Mouse (Mus musculus) retina, postnatal 1 day (tissue): ENCODE results near the gene Gm10188.

Experiments used
- DNase-seq: peaks from one replicate; pipeline ENCODE4 v3.0.0-alpha.2; 2012

Gene Gm10188

DNA sequence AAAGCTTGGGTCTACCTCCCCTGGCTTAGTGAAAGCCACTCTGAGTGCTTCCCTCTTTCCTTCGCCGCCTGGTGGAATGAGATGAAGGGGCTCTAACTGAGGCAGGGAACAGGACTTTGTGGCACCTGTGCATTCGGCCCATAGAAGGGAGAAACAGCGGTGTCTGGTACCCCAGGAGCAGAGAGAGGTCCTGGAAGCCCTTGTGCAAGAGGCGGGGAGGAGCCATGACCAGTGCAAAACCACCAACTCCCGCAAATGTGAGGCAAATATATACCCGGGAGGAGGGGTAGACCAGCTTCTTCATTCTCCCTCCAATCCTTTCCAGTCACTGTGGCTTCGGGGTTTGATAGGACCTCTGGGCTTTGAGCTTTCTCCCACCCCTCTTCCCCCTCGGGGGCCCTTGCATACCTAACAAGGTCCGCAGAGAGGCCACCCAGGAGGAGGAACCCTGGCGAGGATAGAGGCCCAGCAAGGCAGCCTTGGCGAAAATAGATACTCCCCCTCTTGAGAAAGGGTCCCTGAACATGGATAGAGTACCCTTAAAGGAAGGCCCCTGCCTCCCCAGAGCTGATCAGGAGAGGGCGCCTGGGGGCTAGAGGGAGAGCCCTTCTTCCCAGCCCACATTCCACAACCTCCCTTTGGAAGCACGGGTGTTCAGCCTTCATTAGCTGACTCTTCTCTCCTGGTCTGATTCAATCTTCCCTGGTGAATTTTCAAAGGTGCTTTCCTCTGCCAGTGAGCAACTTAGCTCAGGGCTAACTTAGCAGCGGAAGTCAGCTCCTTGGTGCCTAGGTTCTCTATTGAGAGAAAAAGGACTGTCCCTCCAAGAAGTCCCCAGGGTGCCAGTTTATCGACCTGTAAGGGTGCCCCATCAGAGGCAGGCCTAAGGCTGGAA is 37.5 kb downstream of the Gm10188 start:
- DNase-seq, result peak; percentile 65

DNA sequence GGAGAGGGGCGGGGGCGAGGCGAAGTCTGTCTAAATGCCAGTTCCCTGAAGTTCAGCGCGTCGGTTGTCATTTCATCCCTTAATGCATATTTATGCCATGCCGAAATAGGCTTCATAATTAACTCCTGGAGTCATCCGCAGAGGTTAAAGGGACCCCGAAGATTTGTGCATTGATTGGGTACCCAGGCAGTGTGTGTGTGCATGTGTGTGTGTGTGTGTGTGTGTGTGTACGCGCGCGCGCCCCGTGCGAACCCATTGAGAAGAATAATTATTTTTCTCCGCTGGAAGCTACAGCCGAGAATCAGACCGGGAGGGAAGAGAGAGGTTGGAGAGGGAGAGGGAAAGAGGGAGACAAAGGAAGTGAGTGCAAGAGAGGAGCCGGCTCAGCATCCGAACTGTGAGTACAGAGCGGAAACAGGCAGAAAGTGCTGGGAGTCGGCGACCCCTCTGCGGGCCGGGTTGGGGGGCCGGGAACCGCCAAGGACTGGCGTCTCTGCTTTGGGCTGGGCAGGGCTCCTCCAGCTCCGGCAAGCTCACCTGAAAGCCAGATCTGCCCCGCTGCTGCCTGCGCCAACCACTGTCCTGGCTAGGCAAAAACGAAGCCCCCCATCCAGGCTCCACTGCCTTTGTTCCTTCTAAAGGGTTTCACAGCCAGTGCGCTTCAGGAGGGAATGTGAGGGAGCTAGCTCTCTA is 38.3 kb downstream of the Gm10188 start, which contains the start of the genes Lemd1 and AC124108.1:
TSS of gene Lemd1 (plus strand) at position 339 of the 693 bp plus-strand sequence.
TSS of gene AC124108.1 (plus strand) at position 365 of the 693 bp plus-strand sequence.
- no peak for DNase-seq

DNA sequence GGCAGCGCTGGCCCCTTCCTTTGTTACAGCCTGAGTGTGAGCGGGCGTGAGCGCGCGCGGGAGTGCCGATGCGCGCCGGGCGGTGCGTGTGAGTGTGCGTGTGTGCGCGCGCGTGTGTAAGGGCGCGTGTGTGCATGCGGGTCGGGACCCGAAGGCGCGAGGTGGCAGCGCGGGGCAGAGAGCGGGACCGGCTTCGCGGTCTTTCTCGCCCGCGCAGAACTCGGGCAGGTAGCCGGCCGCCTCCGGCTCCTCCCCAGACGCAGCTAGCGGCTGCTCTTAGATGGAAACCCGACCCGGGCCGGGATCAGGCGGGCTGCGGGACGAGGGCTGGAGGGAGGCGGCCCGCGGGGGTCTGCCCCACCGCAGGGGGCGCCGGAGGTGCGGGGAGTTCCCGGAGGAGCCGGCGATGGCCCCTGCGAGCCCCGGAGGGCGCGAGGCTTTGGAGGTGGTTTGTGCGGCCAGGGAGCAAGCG is 38.9 kb downstream of the Gm10188 start:
- DNase-seq, result peak; percentile 74

DNA sequence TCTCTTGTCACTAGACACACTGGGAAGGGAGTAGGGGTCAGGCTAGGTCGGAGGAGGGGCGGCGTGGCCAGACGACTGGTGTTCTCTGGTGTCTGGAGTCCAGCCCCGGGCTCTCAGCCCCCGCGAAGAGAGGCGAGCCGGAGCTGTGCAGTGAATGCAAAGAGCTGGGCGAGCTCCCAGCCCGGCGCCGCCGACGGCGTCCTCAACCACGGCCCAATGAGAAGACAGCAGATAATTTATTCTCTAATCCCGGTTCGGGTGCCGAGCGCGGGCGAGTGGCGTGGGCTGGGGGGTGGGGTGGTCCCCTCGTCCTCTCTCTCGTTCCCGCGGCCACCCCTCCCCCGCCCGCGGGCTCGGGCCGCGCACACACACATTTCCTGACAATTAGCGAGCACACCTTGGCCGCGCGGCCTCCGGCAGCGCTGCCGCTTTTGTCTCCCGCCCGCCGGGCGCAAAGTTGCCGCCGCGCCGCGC is 39.5 kb downstream of the Gm10188 start:
- peak; percentile 87 for DNase-seq

DNA sequence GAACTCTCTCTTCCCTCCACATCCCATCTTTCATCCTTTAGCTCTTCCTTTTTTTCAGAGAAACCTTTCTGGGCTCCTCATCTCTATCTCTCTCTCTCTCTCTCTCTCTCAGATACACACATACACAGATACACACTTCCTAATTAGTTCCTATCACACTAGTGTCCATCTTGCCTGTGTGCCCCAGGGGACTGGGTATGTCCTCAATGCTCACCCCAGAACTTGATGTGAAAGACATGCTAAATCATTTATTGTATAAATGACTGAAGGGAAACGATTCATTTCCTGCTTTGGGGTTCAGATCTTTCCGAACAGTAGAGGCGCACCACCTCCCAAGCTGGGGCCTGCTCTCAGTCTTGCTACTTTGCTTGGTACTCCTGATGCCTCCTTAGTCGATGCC is 40.3 kb downstream of the Gm10188 start:
- no peak for DNase-seq

DNA sequence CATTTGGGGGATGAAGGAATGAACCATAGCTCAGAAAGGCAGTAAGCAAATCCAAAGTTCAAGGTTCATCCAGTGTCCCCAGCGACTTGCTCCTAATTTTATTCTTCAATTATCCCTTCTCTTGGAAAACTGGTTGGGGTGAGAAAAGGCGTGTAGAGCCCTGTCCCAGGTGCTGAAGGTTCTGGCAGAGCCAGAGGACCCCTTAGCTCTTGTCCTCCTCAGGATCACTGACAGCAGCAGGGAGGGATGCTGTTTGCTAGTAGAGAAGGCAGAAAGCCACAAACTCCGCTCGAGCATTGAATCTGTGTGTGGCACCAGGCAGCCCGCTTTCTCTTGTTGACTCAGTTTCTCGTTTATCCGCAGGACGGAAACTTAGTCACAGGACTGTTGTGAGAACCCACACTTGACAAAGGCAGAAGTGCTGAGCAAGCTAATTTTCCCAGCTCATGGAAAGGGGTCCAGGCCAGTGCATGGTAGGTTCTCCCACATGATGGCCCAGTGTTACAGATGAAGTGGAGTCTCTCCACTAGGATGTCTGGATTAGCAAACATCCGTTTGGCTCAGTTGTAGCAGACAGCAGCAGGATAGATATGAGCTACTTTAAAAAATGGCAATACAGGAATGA is 41.0 kb downstream of the Gm10188 start:
- DNase-seq, result no peak

DNA sequence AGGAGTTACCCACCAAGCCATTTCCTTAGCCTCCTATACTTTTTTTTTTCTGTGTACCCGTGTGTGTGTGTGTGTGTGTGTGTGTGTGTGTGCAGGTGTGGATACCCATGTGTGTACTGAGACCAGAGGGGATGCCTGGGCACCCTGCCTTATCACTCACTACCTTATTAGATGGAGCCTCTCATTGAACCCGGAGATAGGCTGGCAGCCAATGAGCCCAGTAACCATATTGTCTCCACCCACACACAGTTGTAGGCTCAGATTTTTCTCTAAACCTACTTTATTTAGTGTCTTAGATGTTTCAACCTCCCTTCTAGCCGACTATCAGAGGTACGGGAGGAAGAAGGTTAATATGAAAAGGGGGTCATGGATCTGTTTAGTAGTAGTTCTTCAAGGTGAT is 43.3 kb downstream of the Gm10188 start:
- DNase-seq, result no peak
